Mouse (Mus musculus): ENCODE measurements around the gene Tex101. TPM values are rescaled to one million over a fixed set of nuclear protein-coding genes. Genes with fewer than 3 reads are reported as not detected.
"Not testable (repeated sequence)": the region's sequence is repeated elsewhere in the genome, so short reads cannot be mapped to it uniquely, and the experiment has no call there.

The Tex101 gene
- polyA plus RNA-seq, 1 experiment, result not detected

GRCm38 (mm10) chr7:24629672-24630071, 46.8 kb downstream of the Tex101 start:
- no peak for TF ChIP-seq POLR2A (IDR thresholded peaks at IDR 0.05; ENCODE audit: borderline replicate concordance, extremely low read depth, insufficient read depth, insufficient read length, poor library complexity, severe bottlenecking)
- TF ChIP-seq CTCF (IDR thresholded peaks at IDR 0.05; ENCODE audit: borderline replicate concordance, extremely low read depth, insufficient read depth, insufficient read length), result no peak
- no peak for DNase-seq (ENCODE audit: low read depth)

- peak; percentile 86 for DNase-seq (ENCODE audit: low read depth)
- TF ChIP-seq CTCF (IDR thresholded peaks at IDR 0.05; ENCODE audit: borderline replicate concordance, extremely low read depth, insufficient read depth, insufficient read length) (no peak), POLR2A (IDR thresholded peaks at IDR 0.05; ENCODE audit: borderline replicate concordance, extremely low read depth, insufficient read depth, insufficient read length, poor library complexity, severe bottlenecking) (no peak)
Measured at GRCm38 (mm10) chr7:24628685-24629610, 47.5 kb downstream of the Tex101 start.

- TF ChIP-seq POLR2A (IDR thresholded peaks at IDR 0.05; ENCODE audit: borderline replicate concordance, extremely low read depth, insufficient read depth, insufficient read length, poor library complexity, severe bottlenecking) (no peak), CTCF (IDR thresholded peaks at IDR 0.05; ENCODE audit: borderline replicate concordance, extremely low read depth, insufficient read depth, insufficient read length) (no peak)
- DNase-seq (ENCODE audit: low read depth), result no peak
Measured at GRCm38 (mm10) chr7:24622967-24623366, 53.5 kb downstream of the Tex101 start.

GRCm38 (mm10) chr7:24621193-24621592, 55.3 kb downstream of the Tex101 start:
- TF ChIP-seq CTCF (IDR thresholded peaks at IDR 0.05; ENCODE audit: borderline replicate concordance, extremely low read depth, insufficient read depth, insufficient read length) (no peak; the same call in 1 of the 2 replicates), POLR2A (IDR thresholded peaks at IDR 0.05; ENCODE audit: borderline replicate concordance, extremely low read depth, insufficient read depth, insufficient read length, poor library complexity, severe bottlenecking) (no peak)

GRCm38 (mm10) chr7:24619671-24620397, 56.6 kb downstream of the Tex101 start:
- TF ChIP-seq CTCF (IDR thresholded peaks at IDR 0.05; ENCODE audit: borderline replicate concordance, extremely low read depth, insufficient read depth, insufficient read length) (no peak), POLR2A (IDR thresholded peaks at IDR 0.05; ENCODE audit: borderline replicate concordance, extremely low read depth, insufficient read depth, insufficient read length, poor library complexity, severe bottlenecking) (no peak)
- no peak for DNase-seq (ENCODE audit: low read depth)

More at GRCm38 (mm10) chr7:24621193-24621592, 55.3 kb downstream of the Tex101 start:
- no peak for DNase-seq (ENCODE audit: low read depth)

GRCm38 (mm10) chr7:24618374-24618773, 58.1 kb downstream of the Tex101 start:
- not testable (repeated sequence) for DNase-seq (ENCODE audit: low read depth)

Other genes starting within 250 kb of the Tex101 start
- gene Irgc1, start 224.4 kb downstream of the Tex101 start, polyA plus RNA-seq (2012; rRNA removed), result 0.05 TPM in 1 of 2 replicates, not detected in the other
- 1.4 and 2.1 TPM in 2 replicates for gene Plaur, start 214.2 kb downstream of the Tex101 start, polyA plus RNA-seq (2012; rRNA removed)
- gene Cadm4, start 194.7 kb downstream of the Tex101 start, polyA plus RNA-seq (2012; rRNA removed), result 178 and 268 TPM in 2 replicates
- 269 and 420 TPM in 2 replicates for gene Zfp428, start 169.7 kb downstream of the Tex101 start, polyA plus RNA-seq (2012; rRNA removed)
- not detected in 2 replicates for gene AC161166.1, start 164.2 kb downstream of the Tex101 start, polyA plus RNA-seq (2012; rRNA removed)
- gene Irgq, start 146.0 kb downstream of the Tex101 start, polyA plus RNA-seq (2012; rRNA removed), result 55.4 and 66.4 TPM in 2 replicates
- 0.21 and 0.34 TPM in 2 replicates for gene Pinlyp, start 130.6 kb downstream of the Tex101 start, polyA plus RNA-seq (2012; rRNA removed)
- 71.6 and 84.1 TPM in 2 replicates for gene Xrcc1, start 130.4 kb downstream of the Tex101 start, polyA plus RNA-seq (2012; rRNA removed)
- gene Ethe1, start 89.1 kb downstream of the Tex101 start, polyA plus RNA-seq (2012; rRNA removed), result 14.4 and 18.8 TPM in 2 replicates
- 4.8 and 9.6 TPM in 2 replicates for gene Zfp575, start 89.0 kb downstream of the Tex101 start, polyA plus RNA-seq (2012; rRNA removed)
- 0.30 and 0.59 TPM in 2 replicates for gene Phldb3, start 65.9 kb downstream of the Tex101 start, polyA plus RNA-seq (2012; rRNA removed)
- 1.8 and 2.9 TPM in 2 replicates for gene Lypd3, start 40.1 kb downstream of the Tex101 start, polyA plus RNA-seq (2012; rRNA removed)
- gene BC049730, start 32.6 kb upstream of the Tex101 start, polyA plus RNA-seq (2012; rRNA removed), result not detected in 2 replicates
- not detected in 2 replicates for gene Gm4763, start 50.2 kb upstream of the Tex101 start, polyA plus RNA-seq (2012; rRNA removed)
- 0.15 and 0.19 TPM in 2 replicates for gene Cd177, start 83.6 kb upstream of the Tex101 start, polyA plus RNA-seq (2012; rRNA removed)
- gene Ceacam10, start 100.5 kb upstream of the Tex101 start, polyA plus RNA-seq (2012; rRNA removed), result 0.19 and 0.24 TPM in 2 replicates
- 42.6 and 58.0 TPM in 2 replicates for gene Gm9844, start 185.5 kb upstream of the Tex101 start, polyA plus RNA-seq (2012; rRNA removed)
- 0.08 TPM in 1 of 2 replicates, not detected in the other for gene Lypd4, start 193.3 kb upstream of the Tex101 start, polyA plus RNA-seq (2012; rRNA removed)
- 0.08 and 0.11 TPM in 2 replicates for gene Dmrtc2, start 193.4 kb upstream of the Tex101 start, polyA plus RNA-seq (2012; rRNA removed)
- 624 and 715 TPM in 2 replicates for gene Rps19, start 207.7 kb upstream of the Tex101 start, polyA plus RNA-seq (2012; rRNA removed)
- 0.31 and 0.67 TPM in 2 replicates for gene Cd79a, start 220.7 kb upstream of the Tex101 start, polyA plus RNA-seq (2012; rRNA removed)
- 196 and 264 TPM in 2 replicates for gene Arhgef1, start 226.2 kb upstream of the Tex101 start, polyA plus RNA-seq (2012; rRNA removed)